Mouse (Mus musculus): Measurements from ENCODE around the gene Gm28048.

- TF ChIP-seq CTCF (IDR thresholded peaks at IDR 0.05; ENCODE audit: low read depth, low read length) = no peak
- TF ChIP-seq POLR2A (IDR thresholded peaks at IDR 0.05; ENCODE audit: extremely low read depth, insufficient read depth, low read length) = no peak
Observed at GRCm38 (mm10) chr11:22808040-22808439, 173.8 kb downstream of the Gm28048 start.
